Mouse (Mus musculus) brain, embryonic 14.5 days (tissue): ENCODE measurements at regions not wholly inside any gene's neighbourhood (a gene's known extent, or its start where the extent isn't known, plus 50 kb on each side); places are given as distances from the start of the nearest gene placed in this dataset.

Experiments
- CTCF ChIP-seq: fragments of 200-500 bp; IDR thresholded peaks from 2 replicates; pipeline ENCODE4 v1.5.1; 2012; ENCODE audit warnings: inconsistent platforms, mild to moderate bottlenecking, moderate library complexity, borderline replicate concordance; ENCODE audit not compliant: insufficient read depth, insufficient read length; ENCODE audit errors: extremely low read depth
- POLR2A ChIP-seq: fragments of 200-500 bp; IDR thresholded peaks from 2 replicates; pipeline ENCODE4 v1.6.1; 2012; ENCODE audit warnings: mild to moderate bottlenecking, inconsistent platforms, borderline replicate concordance; ENCODE audit not compliant: poor library complexity, insufficient read depth, insufficient read length, severe bottlenecking; ENCODE audit errors: extremely low read depth

GRCm38 (mm10) chr17:49275421-49275820 is 152.7 kb upstream of the Mocs1 start:
- no peak for TF ChIP-seq POLR2A
- no peak for TF ChIP-seq CTCF
